Mouse (Mus musculus) E14TG2a.4 (cell line): ENCODE results near the gene Gm9573.

Experiments
- H3K27me3 ChIP-seq: 2 replicates; pipeline ENCODE4 v1.6.1; 2014; ENCODE audit warnings: low read length, control low read depth; ENCODE audit not compliant: insufficient read depth
- H3K36me3 ChIP-seq: 2 replicates; pipeline ENCODE4 v1.6.1; 2014; ENCODE audit warnings: low read length, control low read depth; ENCODE audit not compliant: insufficient read depth
- H3K4me1 ChIP-seq: replicated peaks from 2 replicates; pipeline ENCODE4 v1.6.1; 2014; ENCODE audit warnings: low read depth, low read length, control low read depth
- H3K4me3 ChIP-seq: replicated peaks from 2 replicates; pipeline ENCODE4 v1.5.1; 2014; ENCODE audit warnings: mild to moderate bottlenecking, low read length
- H3K9me3 ChIP-seq: 2 replicates; pipeline ENCODE4 v1.6.1; 2014; ENCODE audit warnings: low read length, control low read depth
- CTCF ChIP-seq: conservative IDR thresholded peaks from 2 replicates; pipeline ENCODE4 v1.5.1; 2014; ENCODE audit warnings: low read length
- NANOG ChIP-seq: IDR thresholded peaks from 2 replicates; pipeline ENCODE4 v1.6.1; 2014; ENCODE audit warnings: borderline replicate concordance, low read length, mixed read lengths
- POU5F1 ChIP-seq: IDR thresholded peaks from 2 replicates; pipeline ENCODE4 v1.6.1; 2014; ENCODE audit warnings: low read length, borderline replicate concordance

The Gm9573 gene

DNA sequence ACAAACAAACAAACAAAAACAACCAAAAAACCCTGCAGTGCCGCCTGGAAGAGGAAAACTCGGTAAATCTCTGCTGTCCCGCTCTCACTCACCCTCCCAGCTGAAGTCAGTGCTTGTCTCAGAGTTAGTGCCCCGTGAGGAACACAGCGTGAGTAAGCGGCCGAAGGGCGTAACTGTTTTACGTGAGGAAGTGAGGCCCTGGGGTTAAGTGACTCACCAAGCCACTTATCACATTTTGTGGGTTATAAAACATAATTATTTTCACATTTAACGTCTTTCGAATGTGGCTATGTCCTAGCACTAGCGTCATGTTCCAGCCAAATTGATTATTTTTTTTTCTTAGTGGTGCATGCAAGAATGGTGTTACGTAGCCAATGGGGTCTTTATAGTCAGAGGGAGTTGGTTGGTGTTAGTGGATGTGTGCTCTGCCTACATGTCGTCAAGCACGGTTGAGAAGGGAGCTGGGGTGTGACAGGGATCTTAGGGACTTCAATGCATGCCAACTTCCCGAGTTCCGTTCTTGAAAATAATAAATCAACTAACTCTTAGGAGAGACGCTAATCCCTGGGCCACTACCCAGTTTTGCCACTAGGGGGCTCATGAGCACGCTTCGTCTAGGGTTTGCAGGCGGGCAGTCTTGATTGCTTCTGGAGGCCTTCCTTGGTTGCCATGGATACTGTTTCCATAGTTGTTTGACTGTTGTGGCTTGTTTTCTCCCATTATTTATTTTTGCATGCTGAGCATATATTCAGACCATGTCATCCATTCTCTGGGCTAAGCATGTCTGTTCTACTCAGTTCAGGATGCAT is 35.8 kb downstream of the Gm9573 start:
- peaks cover 63% of the 10 kb centered on the region for H3K4me1 ChIP-seq
- H3K36me3 ChIP-seq, result no peaks in the 10 kb centered on the region
- peak overlapping the region; percentile 39; the same call in 1 of the 2 replicates for H3K4me3 ChIP-seq
- H3K27me3 ChIP-seq, result no peaks in the 10 kb centered on the region
- peaks cover 6% of the 10 kb centered on the region for H3K9me3 ChIP-seq
- TF ChIP-seq NANOG (no peak), CTCF (peak; percentile 98)

DNA sequence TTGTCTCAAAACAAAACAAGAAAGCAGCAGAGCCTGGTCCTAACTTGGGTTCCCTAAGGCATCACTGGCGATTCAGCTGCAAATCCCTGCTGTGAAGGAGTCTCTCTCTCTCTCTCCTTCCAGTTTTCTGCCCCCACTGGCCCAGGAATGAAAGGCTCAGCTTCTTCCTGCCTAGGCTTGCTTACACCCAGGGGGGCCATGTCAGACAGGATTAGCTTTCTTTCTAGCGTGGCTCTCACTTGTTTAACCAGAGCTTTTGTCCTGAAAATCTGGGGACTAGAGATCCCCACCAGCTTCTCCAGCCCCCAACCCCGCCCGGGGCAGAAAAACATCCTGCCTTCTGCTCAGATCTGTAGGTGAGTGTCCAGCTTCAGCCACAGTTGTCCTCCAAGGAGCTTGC is 38.0 kb downstream of the Gm9573 start:
- H3K9me3 ChIP-seq, result peaks cover 6% of the 10 kb centered on the region
- H3K4me1 ChIP-seq, result peaks cover 49% of the 10 kb centered on the region
- H3K36me3 ChIP-seq, result no peaks in the 10 kb centered on the region
- no peaks in the 10 kb centered on the region for H3K27me3 ChIP-seq
- TF ChIP-seq CTCF, result no peak
- no peak for TF ChIP-seq POU5F1
- TF ChIP-seq NANOG, result no peak
- no peak overlapping the region for H3K4me3 ChIP-seq

- Histone ChIP-seq H3K4me3 (no peak overlapping the region), H3K9me3 (peaks cover 6% of the 10 kb centered on the region), H3K4me1 (peaks cover 42% of the 10 kb centered on the region), H3K27me3 (no peaks in the 10 kb centered on the region), H3K36me3 (no peaks in the 10 kb centered on the region)
- TF ChIP-seq CTCF (peak; percentile 30), POU5F1 (no peak)
Observed at GRCm38 (mm10) chr17:35587291-35587690, 39.1 kb downstream of the Gm9573 start.

DNA sequence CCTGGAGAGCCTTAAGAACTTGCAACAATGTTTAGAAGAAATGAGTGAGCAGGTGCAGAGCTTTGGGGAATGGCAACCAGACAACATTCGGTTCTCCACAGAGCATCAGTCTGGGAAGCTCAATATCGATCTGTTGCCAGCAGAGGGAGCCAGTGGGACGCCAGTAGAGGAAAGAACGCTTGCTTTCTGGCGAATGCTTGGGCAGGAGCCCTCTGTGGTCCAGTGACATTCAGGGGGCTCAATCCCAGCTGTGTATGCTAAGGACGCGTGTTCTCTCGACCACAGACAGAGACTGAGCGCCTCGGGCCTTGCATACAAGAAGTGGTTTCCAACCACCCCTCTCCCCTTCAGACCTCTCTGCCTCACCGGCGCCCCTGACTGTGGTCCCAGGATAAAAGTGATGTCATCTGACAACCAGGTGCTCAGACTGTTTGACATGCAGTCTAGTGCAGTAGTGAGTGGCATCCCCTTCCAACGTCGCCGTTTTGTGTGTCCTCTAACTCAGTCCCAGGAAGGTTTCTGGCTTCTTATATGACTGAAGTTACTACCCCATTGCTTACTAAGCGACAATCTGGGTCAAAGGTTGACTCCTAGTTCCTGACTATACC is 42.0 kb downstream of the Gm9573 start:
- Histone ChIP-seq H3K4me1 (peaks cover 19% of the 10 kb centered on the region), H3K27me3 (no peaks in the 10 kb centered on the region), H3K36me3 (no peaks in the 10 kb centered on the region), H3K4me3 (no peak overlapping the region), H3K9me3 (peaks cover 10% of the 10 kb centered on the region)
- TF ChIP-seq CTCF (peak; percentile 54), POU5F1 (no peak), NANOG (no peak)

DNA sequence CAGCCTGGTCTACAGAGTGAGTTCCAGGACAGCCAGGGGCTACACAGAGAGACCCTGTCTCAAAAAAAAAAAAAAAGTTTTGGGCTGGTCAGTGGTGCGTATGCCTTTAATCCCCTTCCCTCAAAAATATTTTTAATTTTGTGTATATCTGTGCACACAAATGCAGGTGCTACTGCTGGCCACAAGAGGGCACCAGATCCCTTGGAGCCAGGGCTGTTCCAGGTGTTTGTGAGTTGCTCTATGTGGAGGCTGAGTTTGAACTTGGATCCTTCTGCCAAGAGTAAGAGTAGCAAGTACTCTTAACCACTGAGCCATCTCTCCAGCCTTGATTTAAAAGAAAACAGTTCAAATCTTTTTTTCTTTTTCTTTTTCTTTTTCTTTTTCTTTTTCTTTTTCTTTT is 43.5 kb downstream of the Gm9573 start:
- H3K4me1 ChIP-seq, result peaks cover 13% of the 10 kb centered on the region
- TF ChIP-seq NANOG (no peak), POU5F1 (no peak), CTCF (peak; percentile 56)
- H3K36me3 ChIP-seq, result no peaks in the 10 kb centered on the region
- no peaks in the 10 kb centered on the region for H3K27me3 ChIP-seq
- no peak overlapping the region for H3K4me3 ChIP-seq
- peaks cover 14% of the 10 kb centered on the region for H3K9me3 ChIP-seq

DNA sequence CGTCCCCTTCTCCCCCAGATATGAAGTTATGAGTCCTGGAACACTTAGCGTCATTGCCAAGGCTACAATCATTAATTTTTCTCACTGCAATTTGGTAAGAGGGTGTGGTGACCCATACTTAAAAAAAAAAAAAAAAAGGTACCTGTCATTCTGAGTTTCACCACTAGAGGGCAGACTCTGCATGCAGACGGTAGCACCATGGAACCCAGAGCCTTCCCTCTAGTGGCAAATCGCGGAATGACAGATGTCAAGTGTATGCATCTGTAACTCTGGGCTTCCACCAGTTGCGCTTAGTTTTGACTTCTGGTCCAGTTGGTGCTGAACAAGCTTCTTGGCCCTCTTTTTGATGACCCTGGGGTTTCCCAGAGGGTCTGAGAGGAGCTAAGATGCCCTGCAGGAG is 48.2 kb downstream of the Gm9573 start:
- H3K36me3 ChIP-seq, result no peaks in the 10 kb centered on the region
- peaks cover 7% of the 10 kb centered on the region for H3K9me3 ChIP-seq
- no peak overlapping the region for H3K4me3 ChIP-seq
- H3K27me3 ChIP-seq, result peaks cover 14% of the 10 kb centered on the region
- peak; percentile 98 for TF ChIP-seq CTCF
- TF ChIP-seq POU5F1, result no peak
- H3K4me1 ChIP-seq, result peaks cover 11% of the 10 kb centered on the region

- no peaks in the 10 kb centered on the region for H3K9me3 ChIP-seq
- peaks cover 36% of the 10 kb centered on the region for H3K4me1 ChIP-seq
- no peaks in the 10 kb centered on the region for H3K36me3 ChIP-seq
- peaks cover 38% of the 10 kb centered on the region for H3K27me3 ChIP-seq
- no peak overlapping the region for H3K4me3 ChIP-seq
- TF ChIP-seq CTCF (peak; percentile 71), NANOG (no peak)
Observed at GRCm38 (mm10) chr17:35571477-35571876, 55.0 kb downstream of the Gm9573 start.

GRCm38 (mm10) chr17:35570836-35571235 is 55.6 kb downstream of the Gm9573 start:
- Histone ChIP-seq H3K27me3 (peaks cover 33% of the 10 kb centered on the region), H3K4me3 (no peak overlapping the region), H3K4me1 (peaks cover 32% of the 10 kb centered on the region), H3K9me3 (no peaks in the 10 kb centered on the region), H3K36me3 (no peaks in the 10 kb centered on the region)
- TF ChIP-seq NANOG, result no peak
- no peak for TF ChIP-seq POU5F1
- no peak for TF ChIP-seq CTCF
